Mouse (Mus musculus) limb, embryonic 15.5 days (tissue): Measurements from ENCODE around the gene Fmnl1. TPM values are rescaled to one million over a fixed set of nuclear protein-coding genes. Genes with fewer than 3 reads are reported as not detected.

Experiments used
- ATAC-seq: fragments of 200-750 bp; cut with Nextera tagmentation; 2 replicates; pipeline ENCODE4 v1.8.0; 2017; ENCODE audit warnings: low read depth, moderate TSS enrichment; ENCODE audit not compliant: insufficient number of reproducible peaks, low FRiP score, low TSS enrichment
- H3K27ac ChIP-seq: fragments of 300-500 bp; sonication (generic); 2 replicates; pipeline ENCODE4 v1.5.1; 2015; ENCODE audit warnings: moderate library complexity, mild to moderate bottlenecking, inconsistent platforms
- H3K27me3 ChIP-seq: fragments of 300-500 bp; sonication (generic); 2 replicates; pipeline ENCODE4 v1.6.1; 2015; ENCODE audit warnings: inconsistent platforms
- H3K36me3 ChIP-seq: fragments of 300-500 bp; sonication (generic); 2 replicates; pipeline ENCODE4 v1.6.1; 2015; ENCODE audit warnings: inconsistent platforms
- H3K4me1 ChIP-seq: fragments of 300-500 bp; sonication (generic); 2 replicates; pipeline ENCODE4 v1.6.1; 2015; ENCODE audit warnings: inconsistent platforms
- H3K4me2 ChIP-seq: fragments of 300-500 bp; sonication (generic); 2 replicates; pipeline ENCODE4 v1.6.1; 2015; ENCODE audit warnings: mild to moderate bottlenecking, inconsistent platforms
- H3K4me3 ChIP-seq: fragments of 300-500 bp; sonication (generic); 2 replicates; pipeline ENCODE4 v1.5.1; 2015; ENCODE audit warnings: mild to moderate bottlenecking, inconsistent platforms
- H3K9ac ChIP-seq: fragments of 300-500 bp; sonication (generic); 2 replicates; pipeline ENCODE4 v1.6.1; 2015; ENCODE audit warnings: inconsistent platforms
- H3K9me3 ChIP-seq: fragments of 300-500 bp; sonication (generic); 2 replicates; pipeline ENCODE4 v1.6.1; 2016; ENCODE audit warnings: inconsistent platforms
- WGBS: fragments of 180-500 bp; shearing (Covaris S2); methylation state at CpG from one replicate; pipeline ENCODE4 v1.1.7; 2015; 5-methylcytosine and 5-hydroxymethylcytosine counted together
- polyA plus RNA-seq: library from polyadenylated mRNA; unstranded; fragments of >200 nt; fragmentation: Nextera tagmentation; extraction: Ambion mirVana; gene quantifications from 2 replicates; pipeline ENCODE4 v1.2.1, GENCODE M21; 2015

Fmnl1 gene
- polyA plus RNA-seq, 1 experiment from 2014 or later, result 2.4 TPM

DNA sequence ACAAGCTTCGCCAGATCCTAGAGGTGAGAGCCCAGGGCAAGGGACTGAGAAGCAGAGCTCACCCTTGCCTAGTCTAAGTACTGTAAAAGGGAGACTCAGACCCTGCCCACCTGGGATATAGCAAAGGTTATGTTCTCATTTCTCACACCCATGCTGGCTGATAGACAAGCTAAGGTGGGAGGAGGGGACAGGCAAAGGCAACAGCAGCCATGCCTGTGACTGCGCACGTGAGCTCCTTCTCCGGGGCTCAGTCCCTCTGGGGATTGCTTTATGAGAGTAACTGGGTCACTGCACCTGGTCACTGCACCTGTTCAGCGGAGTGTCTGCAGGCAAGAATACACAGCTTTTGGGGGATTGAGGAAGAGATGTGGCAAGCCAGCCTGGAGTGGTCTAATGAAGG lies 24.7 kb downstream of the Fmnl1 start:
- H3K9ac ChIP-seq, result no peak overlapping the region
- peaks cover 99% of the 10 kb centered on the region for H3K27me3 ChIP-seq
- no peak overlapping the region for H3K4me3 ChIP-seq
- H3K4me1 ChIP-seq, result peaks cover 34% of the 10 kb centered on the region
- no peak overlapping the region for H3K4me2 ChIP-seq
- H3K9me3 ChIP-seq, result no peaks in the 10 kb centered on the region
- no peaks in the 10 kb centered on the region for H3K36me3 ChIP-seq
- ATAC-seq, result no peak
- 71% methylated on average over 5 of the region's 5 CpGs for WGBS
- no peak overlapping the region for H3K27ac ChIP-seq

DNA sequence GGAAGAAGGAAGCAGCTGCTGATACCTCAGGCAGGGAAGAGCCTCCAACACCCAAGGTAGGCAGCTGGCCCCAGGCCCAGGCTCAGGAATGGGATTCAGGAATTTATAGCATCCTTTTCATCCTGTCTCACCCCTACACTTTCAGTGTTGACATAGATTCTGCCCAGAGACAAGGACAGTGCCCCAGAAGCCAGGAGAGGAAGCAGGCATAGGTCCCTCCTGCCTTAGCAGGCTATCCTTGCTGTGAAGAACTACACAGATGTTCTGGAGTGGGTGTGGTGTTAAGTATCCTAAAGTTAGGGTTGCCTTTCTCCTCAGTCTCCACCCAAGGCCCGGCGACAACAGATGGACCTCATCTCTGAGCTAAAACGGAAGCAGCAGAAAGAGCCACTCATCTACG lies 26.4 kb downstream of the Fmnl1 start:
- H3K9ac ChIP-seq, result no peak overlapping the region
- H3K36me3 ChIP-seq, result no peaks in the 10 kb centered on the region
- no peak overlapping the region for H3K4me3 ChIP-seq
- peaks cover 37% of the 10 kb centered on the region for H3K4me1 ChIP-seq
- WGBS, result 78% methylated on average over 4 of the region's 4 CpGs
- H3K4me2 ChIP-seq, result no peak overlapping the region
- H3K27ac ChIP-seq, result no peak overlapping the region
- no peaks in the 10 kb centered on the region for H3K9me3 ChIP-seq
- peaks cover 86% of the 10 kb centered on the region for H3K27me3 ChIP-seq
- no peak for ATAC-seq

DNA sequence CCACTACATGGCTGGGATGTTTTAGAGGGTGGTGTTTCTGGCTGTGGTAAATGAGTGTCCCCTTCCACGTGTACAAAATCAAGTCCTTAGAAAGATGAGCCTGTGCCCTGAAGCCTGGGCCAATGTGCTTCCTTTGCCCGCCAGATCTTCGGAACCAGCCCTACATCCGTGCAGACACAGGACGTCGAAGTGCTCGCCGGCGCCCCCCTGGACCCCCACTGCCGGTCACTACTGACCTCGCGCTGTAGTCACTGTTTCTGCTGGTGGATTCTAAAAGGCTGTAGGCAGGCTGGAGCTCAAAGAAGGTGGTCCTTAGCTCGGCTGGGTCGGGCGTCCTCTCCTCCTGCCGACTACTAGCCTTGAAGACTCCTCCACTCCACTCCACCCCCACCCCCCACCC lies 27.4 kb downstream of the Fmnl1 start:
- Histone ChIP-seq H3K9ac (no peak overlapping the region; the same call in 1 of the 2 replicates), H3K4me2 (peak overlapping the region; percentile 90), H3K4me3 (peak overlapping the region; percentile 46), H3K36me3 (no peaks in the 10 kb centered on the region), H3K4me1 (peaks cover 27% of the 10 kb centered on the region), H3K27ac (no peak overlapping the region), H3K9me3 (no peaks in the 10 kb centered on the region), H3K27me3 (peaks cover 76% of the 10 kb centered on the region)
- no peak for ATAC-seq
- 5% methylated on average over 16 of the region's 16 CpGs for WGBS

DNA sequence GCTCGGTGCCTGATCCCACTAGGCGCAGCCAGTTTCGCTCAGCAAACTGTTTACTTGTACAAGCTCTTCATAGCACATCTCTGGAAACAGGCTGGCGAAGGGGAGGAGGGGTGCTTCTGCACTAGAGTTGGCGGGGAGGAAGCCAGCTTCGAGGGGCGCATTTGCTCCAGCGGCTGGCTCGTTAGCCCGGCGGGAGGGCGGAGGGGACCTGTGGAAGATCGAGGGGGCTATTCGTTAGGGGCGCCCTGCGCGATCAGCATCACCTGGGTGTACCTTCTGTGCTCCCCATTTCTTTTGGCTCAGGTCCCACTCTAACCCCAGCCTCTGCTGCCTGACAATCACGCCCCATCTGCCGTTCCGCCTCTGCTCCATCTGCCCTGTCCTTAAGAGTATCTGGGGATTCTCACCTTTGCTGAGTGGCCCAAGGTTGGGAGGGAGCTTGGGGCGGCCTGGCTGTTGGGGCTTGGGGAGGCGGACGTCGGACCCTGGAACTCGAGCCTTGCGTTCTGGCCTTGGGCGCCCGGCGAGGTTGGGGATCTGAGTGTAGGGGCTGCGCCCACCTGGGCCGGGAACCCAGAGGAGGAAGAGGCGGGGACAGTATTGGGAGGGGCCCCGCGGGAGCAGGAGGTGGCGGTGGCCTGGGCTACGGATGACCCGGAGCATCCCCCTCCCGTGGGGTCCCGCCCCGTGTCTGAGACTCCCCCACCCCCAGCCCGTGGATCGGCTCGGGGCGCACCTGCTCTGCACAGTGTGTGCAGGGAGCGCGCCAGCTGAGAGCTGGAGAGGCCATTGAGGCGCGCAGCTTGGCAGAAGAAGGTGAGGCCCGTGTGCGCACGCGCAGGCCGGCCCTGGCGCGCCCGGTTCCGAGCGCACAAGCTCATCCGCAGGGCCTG lies 28.2 kb downstream of the Fmnl1 start:
- peak overlapping the region; percentile 90 for H3K4me2 ChIP-seq
- peak overlapping the region; percentile 46 for H3K4me3 ChIP-seq
- H3K4me1 ChIP-seq, result peaks cover 26% of the 10 kb centered on the region
- H3K36me3 ChIP-seq, result no peaks in the 10 kb centered on the region
- 4% methylated on average over 53 of the region's 59 CpGs for WGBS
- H3K9ac ChIP-seq, result 0 out of 2 replicates have a peak overlapping the region, but pooled peaks have one; percentile 4
- no peak overlapping the region for H3K27ac ChIP-seq
- peaks cover 68% of the 10 kb centered on the region for H3K27me3 ChIP-seq
- ATAC-seq, result peak; percentile 56; the same call in 1 of the 2 replicates
- H3K9me3 ChIP-seq, result no peaks in the 10 kb centered on the region

DNA sequence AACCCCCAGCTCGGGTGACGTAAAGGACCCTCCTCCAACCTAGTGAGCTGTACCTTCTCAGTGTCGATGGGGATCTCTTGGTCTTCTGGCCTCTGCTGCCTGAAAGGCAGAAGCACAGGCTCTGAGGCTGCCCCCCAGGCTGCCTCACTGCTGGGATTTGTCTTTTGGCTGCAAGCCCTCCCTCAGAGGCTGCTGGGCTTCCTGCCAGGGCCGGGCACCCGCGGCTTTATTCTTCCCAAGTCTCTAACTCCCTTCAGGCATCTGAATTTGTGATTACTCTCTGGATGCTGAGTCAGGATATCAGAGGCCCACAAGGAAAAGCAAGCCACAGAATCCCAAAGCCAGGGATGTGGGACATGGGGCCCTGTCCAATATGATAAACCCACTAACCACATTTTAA lies 30.8 kb downstream of the Fmnl1 start:
- no peak overlapping the region for H3K4me3 ChIP-seq

DNA sequence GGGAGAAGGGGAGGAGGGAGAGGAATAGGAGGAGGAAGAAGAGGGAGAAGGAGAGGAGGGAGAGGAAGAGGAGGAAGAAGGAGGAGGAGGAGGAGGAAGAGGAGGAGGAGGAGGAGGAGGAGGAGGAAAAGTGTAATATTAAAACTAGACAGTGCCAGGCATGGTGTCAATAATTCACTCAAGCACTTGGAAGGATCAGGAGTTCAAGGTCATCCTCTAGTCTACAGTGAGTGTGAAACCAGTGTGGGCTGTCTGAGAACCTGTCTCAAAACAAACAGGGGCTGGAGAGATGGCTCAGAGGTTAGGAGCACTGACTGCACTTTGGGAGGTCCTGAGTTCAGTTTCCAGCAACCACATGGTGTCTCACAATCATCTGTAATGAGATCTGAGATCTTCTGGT lies 31.5 kb downstream of the Fmnl1 start:
- Histone ChIP-seq H3K4me1 (peaks cover 26% of the 10 kb centered on the region), H3K27ac (no peak overlapping the region), H3K9ac (no peak overlapping the region), H3K4me3 (no peak overlapping the region), H3K9me3 (no peaks in the 10 kb centered on the region), H3K4me2 (no peak overlapping the region), H3K27me3 (peaks cover 36% of the 10 kb centered on the region), H3K36me3 (no peaks in the 10 kb centered on the region)
- ATAC-seq, result no peak

More for the DNA sequence above, 30.8 kb downstream of the Fmnl1 start:
- peak; percentile 46; the same call in 1 of the 2 replicates for ATAC-seq
- H3K9me3 ChIP-seq, result no peaks in the 10 kb centered on the region
- 18% methylated on average over 6 of the region's 6 CpGs for WGBS
- H3K27me3 ChIP-seq, result peaks cover 43% of the 10 kb centered on the region
- no peak overlapping the region for H3K4me2 ChIP-seq
- H3K9ac ChIP-seq, result no peak overlapping the region
- no peak overlapping the region for H3K27ac ChIP-seq
- no peaks in the 10 kb centered on the region for H3K36me3 ChIP-seq
- peaks cover 26% of the 10 kb centered on the region for H3K4me1 ChIP-seq

DNA sequence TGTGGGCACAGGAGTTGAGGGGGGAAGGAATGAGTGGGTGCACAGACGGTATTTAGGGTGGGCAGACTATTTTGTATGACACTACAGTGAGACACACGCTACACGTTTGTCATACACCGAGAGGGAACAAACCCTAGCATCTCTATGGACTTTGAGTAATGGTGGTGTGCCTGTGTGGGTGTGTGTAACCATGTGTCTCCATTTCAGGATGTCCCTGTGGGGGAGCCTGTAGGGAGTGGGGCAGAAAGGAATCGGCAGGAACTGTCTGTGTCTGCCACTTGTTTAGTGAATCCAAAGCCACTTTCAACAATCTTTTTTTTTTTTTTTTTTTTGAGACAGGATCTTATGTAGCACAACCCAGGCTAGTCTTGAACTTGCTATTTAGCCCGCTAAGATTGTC lies 35.3 kb downstream of the Fmnl1 start:
- H3K27ac ChIP-seq, result no peak overlapping the region
- no peak overlapping the region for H3K4me3 ChIP-seq
- H3K27me3 ChIP-seq, result no peaks in the 10 kb centered on the region
- no peak overlapping the region for H3K4me2 ChIP-seq
- no peak for ATAC-seq
- H3K9ac ChIP-seq, result no peak overlapping the region
- H3K9me3 ChIP-seq, result no peaks in the 10 kb centered on the region
- WGBS, result 90% methylated on average over 6 of the region's 6 CpGs
- H3K36me3 ChIP-seq, result no peaks in the 10 kb centered on the region
- peaks cover 7% of the 10 kb centered on the region for H3K4me1 ChIP-seq

DNA sequence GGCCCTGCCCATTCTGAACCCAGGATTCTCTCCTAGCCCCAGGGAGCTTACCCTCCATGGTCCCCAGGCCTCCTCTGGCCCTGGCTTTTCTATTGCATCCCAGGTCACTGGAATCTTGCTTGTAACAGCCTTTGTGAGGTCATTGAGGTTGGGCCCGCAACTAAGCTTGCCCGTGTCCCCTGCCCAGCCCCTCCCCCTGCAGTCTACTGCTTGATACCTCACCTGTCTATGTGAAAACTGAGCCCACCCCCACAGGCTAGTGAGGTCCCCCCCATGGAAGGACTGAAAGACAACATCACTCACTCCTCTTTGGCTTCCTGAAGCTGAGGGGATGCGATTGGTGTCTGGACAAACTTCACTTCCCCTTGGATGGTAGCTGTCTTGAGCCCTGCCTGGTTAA lies 37.6 kb downstream of the Fmnl1 start, which contains the start of gene 1700023F06Rik:
TSS of gene 1700023F06Rik (minus strand) at position 101 of the 400 bp plus-strand sequence.
- WGBS, result 89% methylated on average over 3 of the region's 3 CpGs
- Histone ChIP-seq H3K27me3 (no peaks in the 10 kb centered on the region), H3K9me3 (no peaks in the 10 kb centered on the region), H3K4me3 (no peak within 1 kb of the TSS), H3K9ac (no peak within 1 kb of the TSS), H3K36me3 (no peaks in the 10 kb centered on the region), H3K27ac (no peak within 1 kb of the TSS), H3K4me2 (no peak within 1 kb of the TSS), H3K4me1 (no peaks in the 10 kb centered on the region)
- no peak for ATAC-seq

DNA sequence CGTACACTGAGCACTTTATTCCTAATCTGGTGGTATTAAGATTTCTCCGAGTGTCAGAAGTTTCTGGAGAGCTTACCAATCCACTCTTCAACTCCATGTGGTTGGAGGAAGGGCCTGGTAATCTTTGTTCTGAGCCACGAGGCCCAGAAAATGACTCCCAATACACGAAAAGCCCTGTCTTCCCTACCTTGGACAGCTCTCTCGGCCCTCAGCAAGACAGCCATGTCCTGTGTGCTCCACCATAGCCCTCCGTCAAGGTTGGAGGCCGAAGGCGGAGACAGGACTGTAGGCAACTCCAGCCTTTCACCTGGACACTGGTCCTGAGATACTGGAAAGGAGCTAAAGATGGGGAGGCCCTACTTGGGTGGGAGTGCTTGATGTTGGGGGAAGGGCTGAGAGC lies 39.4 kb downstream of the Fmnl1 start:
- Histone ChIP-seq H3K4me3 (no peak overlapping the region), H3K4me2 (no peak overlapping the region), H3K9me3 (no peaks in the 10 kb centered on the region), H3K27ac (no peak overlapping the region), H3K9ac (no peak overlapping the region), H3K4me1 (no peaks in the 10 kb centered on the region), H3K36me3 (no peaks in the 10 kb centered on the region), H3K27me3 (no peaks in the 10 kb centered on the region)
- WGBS, result 63% methylated on average over 8 of the region's 8 CpGs
- ATAC-seq, result no peak

DNA sequence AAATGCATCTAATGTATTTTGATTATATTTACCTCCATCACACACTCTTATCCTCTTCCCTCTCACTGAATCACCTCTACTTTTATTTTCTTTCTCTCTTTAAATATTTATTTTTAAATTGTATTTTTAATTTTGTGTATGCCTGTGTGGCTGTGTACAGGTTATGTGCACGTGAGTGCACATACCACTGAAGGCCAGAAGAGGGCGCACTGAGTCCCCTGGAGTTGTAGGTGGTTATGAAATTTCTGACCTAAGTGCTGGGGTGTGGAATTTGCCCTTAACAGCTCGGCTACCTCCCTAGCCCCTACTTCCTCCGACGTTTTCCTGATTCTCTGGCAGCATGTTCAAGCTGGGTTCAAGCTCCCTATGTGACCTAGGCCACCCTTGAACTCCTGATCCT lies 42.8 kb downstream of the Fmnl1 start:
- Histone ChIP-seq H3K9me3 (no peaks in the 10 kb centered on the region), H3K27me3 (no peaks in the 10 kb centered on the region), H3K4me2 (no peak overlapping the region), H3K36me3 (no peaks in the 10 kb centered on the region), H3K9ac (no peak overlapping the region), H3K4me3 (no peak overlapping the region), H3K27ac (no peak overlapping the region), H3K4me1 (peaks cover 11% of the 10 kb centered on the region)
- no peak for ATAC-seq
- 87% methylated on average over 5 of the region's 5 CpGs for WGBS

DNA sequence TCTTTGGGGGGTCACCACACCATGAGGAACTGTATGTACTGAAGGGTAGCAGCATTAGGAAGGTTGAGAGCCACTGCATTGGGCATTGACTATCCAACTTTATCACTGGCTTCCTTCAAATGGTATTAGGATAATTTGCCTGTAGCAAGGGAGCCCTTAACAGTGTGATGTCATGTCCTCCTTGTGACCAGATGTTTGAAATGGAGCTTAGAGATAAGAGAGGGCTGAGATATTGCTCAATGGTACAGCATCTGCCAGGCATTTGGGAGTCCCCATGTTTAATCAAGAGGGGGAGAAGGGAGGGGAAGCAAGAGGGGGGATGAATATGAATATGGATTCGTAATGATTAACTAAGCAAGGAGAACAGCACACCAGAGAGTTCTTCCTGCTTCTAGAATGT lies 44.4 kb downstream of the Fmnl1 start:
- ATAC-seq, result no peak
- no peak overlapping the region for H3K4me3 ChIP-seq
- peaks cover 15% of the 10 kb centered on the region for H3K4me1 ChIP-seq
- H3K36me3 ChIP-seq, result peaks cover 12% of the 10 kb centered on the region
- H3K9ac ChIP-seq, result no peak overlapping the region
- 0 out of 2 replicates have a peak, but pooled peaks cover 4% of the 10 kb centered on the region for H3K27me3 ChIP-seq
- 76% methylated on average over 1 of the region's 1 CpGs for WGBS
- no peak overlapping the region for H3K4me2 ChIP-seq
- H3K27ac ChIP-seq, result no peak overlapping the region
- H3K9me3 ChIP-seq, result no peaks in the 10 kb centered on the region

DNA sequence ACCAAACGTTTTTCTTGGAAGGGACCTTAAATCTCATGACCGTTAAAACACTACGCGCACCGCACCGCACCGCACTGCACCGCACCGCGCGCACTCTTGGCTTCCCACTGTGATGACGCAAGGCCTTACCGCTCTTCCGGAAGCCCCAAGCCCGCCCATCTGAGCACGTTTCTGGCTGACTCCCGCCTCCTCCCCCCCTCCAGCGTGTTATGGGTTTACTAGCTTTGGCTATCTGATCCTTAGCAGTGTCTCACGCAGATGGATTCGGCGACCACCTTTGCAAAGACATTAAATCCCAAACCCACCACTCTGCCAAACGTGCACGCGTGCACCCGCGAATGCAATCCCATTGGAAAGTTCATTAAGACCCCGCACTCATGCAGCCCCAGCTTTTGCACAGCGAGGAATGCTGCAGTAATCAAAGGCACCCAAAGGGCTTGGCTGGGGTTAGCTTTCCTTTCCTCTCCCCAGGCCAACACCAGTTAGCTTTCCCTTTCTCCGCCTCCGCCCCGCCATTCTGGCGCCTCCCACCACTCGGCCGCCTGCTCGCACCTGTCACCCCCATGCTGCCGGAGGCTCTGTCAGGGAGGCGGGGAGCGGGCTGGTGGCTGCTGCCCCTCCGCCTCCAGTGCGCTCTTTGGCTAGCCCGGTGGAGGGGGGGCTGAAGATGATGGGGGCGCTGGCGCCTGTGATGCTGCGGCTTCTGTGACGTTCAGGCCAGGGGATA lies 47.0 kb downstream of the Fmnl1 start, which contains the start of gene Spata32:
TSS of gene Spata32 (minus strand) at position 643 of the 727 bp plus-strand sequence.
- no peak within 1 kb of the TSS for H3K27ac ChIP-seq
- peaks cover 15% of the 10 kb centered on the region for H3K4me1 ChIP-seq
- H3K4me2 ChIP-seq, result peak within 1 kb of the TSS; percentile 93
- no peaks in the 10 kb centered on the region for H3K9me3 ChIP-seq
- H3K9ac ChIP-seq, result 0 out of 2 replicates have a peak within 1 kb of the TSS, but pooled peaks have one; percentile 20
- peaks cover 31% of the 10 kb centered on the region for H3K36me3 ChIP-seq
- ATAC-seq, result peak; percentile 74
- peak within 1 kb of the TSS; percentile 44 for H3K4me3 ChIP-seq
- under 1% methylated on average over 45 of the region's 45 CpGs for WGBS
- 0 out of 2 replicates have a peak, but pooled peaks cover 4% of the 10 kb centered on the region for H3K27me3 ChIP-seq
